Mouse (Mus musculus) embryonic facial prominence, embryonic 13.5 days (tissue): ENCODE measurements around the gene Soga3. TPM values are rescaled to one million over a fixed set of nuclear protein-coding genes. Genes with fewer than 3 reads are reported as not detected.

Experiments
- ATAC-seq: fragments of 200-750 bp; cut with Nextera tagmentation; 2 replicates; pipeline ENCODE4 v1.8.0; 2017; ENCODE audit warnings: low read depth; ENCODE audit not compliant: insufficient number of reproducible peaks, insufficient read depth, low FRiP score, low TSS enrichment
- H3K27ac ChIP-seq: fragments of 300-500 bp; sonication (generic); 2 replicates; pipeline ENCODE4 v1.5.1; 2015; ENCODE audit warnings: moderate library complexity, mild to moderate bottlenecking, inconsistent platforms
- H3K27me3 ChIP-seq: fragments of 300-500 bp; sonication (generic); 2 replicates; pipeline ENCODE4 v1.6.1; 2015; ENCODE audit warnings: mild to moderate bottlenecking, inconsistent platforms
- H3K36me3 ChIP-seq: fragments of 300-500 bp; sonication (generic); 2 replicates; pipeline ENCODE4 v1.6.1; 2015; ENCODE audit warnings: mild to moderate bottlenecking, inconsistent platforms
- H3K4me1 ChIP-seq: fragments of 300-500 bp; sonication (generic); 2 replicates; pipeline ENCODE4 v1.6.1; 2015; ENCODE audit warnings: inconsistent platforms
- H3K4me2 ChIP-seq: fragments of 300-500 bp; sonication (generic); 2 replicates; pipeline ENCODE4 v1.6.1; 2015; ENCODE audit warnings: moderate library complexity, mild to moderate bottlenecking, inconsistent platforms
- H3K4me3 ChIP-seq: fragments of 300-500 bp; sonication (generic); 2 replicates; pipeline ENCODE4 v1.5.1; 2015; ENCODE audit warnings: mild to moderate bottlenecking, inconsistent platforms
- H3K9ac ChIP-seq: fragments of 300-500 bp; sonication (generic); 2 replicates; pipeline ENCODE4 v1.6.1; 2015; ENCODE audit warnings: mild to moderate bottlenecking, inconsistent platforms
- H3K9me3 ChIP-seq: fragments of 300-500 bp; sonication (generic); 2 replicates; pipeline ENCODE4 v1.6.1; 2016; ENCODE audit warnings: inconsistent platforms
- whole genome bisulfite sequencing: fragments of 180-500 bp; shearing (Covaris S2); methylation state at CpG from one replicate; pipeline ENCODE4 v1.1.7; 2015; ENCODE audit warnings: mixed read lengths; 5-methylcytosine and 5-hydroxymethylcytosine counted together
- polyA plus RNA-seq: library from polyadenylated mRNA; unstranded; fragments of >200 nt; fragmentation: Nextera tagmentation; extraction: Ambion mirVana; gene quantifications from 2 replicates; pipeline ENCODE4 v1.2.1, GENCODE M21; 2015

Gene Soga3
- polyA plus RNA-seq, 1 experiment from 2014 or later = 3.8 TPM

- H3K9ac ChIP-seq = no peak within 1 kb of the TSS
- H3K4me2 ChIP-seq = peak within 1 kb of the TSS; percentile 12; the same call in 1 of the 2 replicates
- peak; percentile 80; the same call in 1 of the 2 replicates for ATAC-seq
- 0 out of 2 replicates have a peak, but pooled peaks cover 7% of the 10 kb centered on the region for H3K4me1 ChIP-seq
- no peaks in the 10 kb centered on the region for H3K36me3 ChIP-seq
- no peak within 1 kb of the TSS for H3K27ac ChIP-seq
- H3K9me3 ChIP-seq = no peaks in the 10 kb centered on the region
- no peak within 1 kb of the TSS for H3K4me3 ChIP-seq
- no peaks in the 10 kb centered on the region for H3K27me3 ChIP-seq
- WGBS = 13% methylated on average over 4 of the region's 4 CpGs
Observed at GRCm38 (mm10) chr10:29211453-29211852, 67.8 kb downstream of the Soga3 start, which contains the start of gene 9330159F19Rik. Gene 9330159F19Rik, plus strand, starts transcription at chr10:29211606.

DNA sequence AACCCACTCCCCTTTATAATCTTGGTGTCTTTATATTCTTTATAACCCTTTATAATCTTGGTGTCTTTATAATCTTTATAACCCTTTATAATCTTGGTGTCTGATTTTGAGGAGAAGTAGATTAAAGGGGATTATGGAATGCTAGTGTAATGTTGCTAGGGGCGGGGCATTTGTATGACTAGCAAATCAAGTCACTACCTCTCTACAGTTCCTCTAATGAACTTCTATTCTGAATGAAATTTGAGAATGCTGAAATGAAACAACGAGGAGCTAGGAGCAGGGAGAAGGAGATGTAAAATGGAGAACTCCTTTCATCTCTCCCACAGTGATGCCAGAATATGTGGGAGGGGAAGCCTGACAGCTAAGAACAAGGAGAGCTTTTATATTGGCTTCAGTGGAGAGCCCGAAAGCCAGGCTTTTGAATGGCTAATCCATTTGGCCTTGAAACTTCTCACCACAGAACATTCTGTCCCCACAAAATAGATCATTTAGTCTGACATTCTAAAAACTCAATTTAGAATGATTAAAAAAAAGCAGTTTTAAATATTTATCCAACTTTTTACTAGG lies 70.0 kb downstream of the Soga3 start:
- 0 out of 2 replicates have a peak, but pooled peaks cover 7% of the 10 kb centered on the region for H3K4me1 ChIP-seq
- H3K4me2 ChIP-seq = no peak overlapping the region
- no peaks in the 10 kb centered on the region for H3K27me3 ChIP-seq
- 45% methylated on average over 3 of the region's 3 CpGs for WGBS
- no peak overlapping the region for H3K27ac ChIP-seq
- H3K36me3 ChIP-seq = no peaks in the 10 kb centered on the region
- no peak overlapping the region for H3K4me3 ChIP-seq
- no peak for ATAC-seq
- no peak overlapping the region for H3K9ac ChIP-seq
- no peaks in the 10 kb centered on the region for H3K9me3 ChIP-seq

DNA sequence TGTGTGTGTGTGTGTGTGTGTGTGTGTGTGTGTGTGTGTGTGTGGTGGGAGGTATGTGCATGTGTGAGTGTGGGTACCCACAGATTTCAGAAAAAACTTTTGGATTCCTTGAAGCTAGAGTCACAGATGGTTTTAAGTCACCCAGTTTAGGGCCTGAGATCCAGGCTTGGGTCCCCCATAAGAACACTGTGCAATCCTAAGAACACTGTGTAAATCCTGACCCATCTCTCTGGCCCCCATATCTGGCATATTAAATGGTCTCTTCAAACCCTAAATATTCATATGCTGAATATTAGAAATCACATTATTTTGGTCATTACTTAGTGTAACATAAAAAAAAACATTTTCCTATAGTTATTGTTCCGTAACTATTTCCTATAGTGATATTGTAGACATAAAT lies 73.3 kb downstream of the Soga3 start:
- WGBS = 94% methylated on average over 1 of the region's 1 CpGs
- H3K9me3 ChIP-seq = no peaks in the 10 kb centered on the region
- H3K27me3 ChIP-seq = no peaks in the 10 kb centered on the region
- no peak overlapping the region for H3K4me2 ChIP-seq
- ATAC-seq = no peak
- H3K4me3 ChIP-seq = no peak overlapping the region
- H3K27ac ChIP-seq = no peak overlapping the region
- H3K36me3 ChIP-seq = no peaks in the 10 kb centered on the region
- 0 out of 2 replicates have a peak, but pooled peaks cover under 1% of the 10 kb centered on the region for H3K4me1 ChIP-seq
- no peak overlapping the region for H3K9ac ChIP-seq

DNA sequence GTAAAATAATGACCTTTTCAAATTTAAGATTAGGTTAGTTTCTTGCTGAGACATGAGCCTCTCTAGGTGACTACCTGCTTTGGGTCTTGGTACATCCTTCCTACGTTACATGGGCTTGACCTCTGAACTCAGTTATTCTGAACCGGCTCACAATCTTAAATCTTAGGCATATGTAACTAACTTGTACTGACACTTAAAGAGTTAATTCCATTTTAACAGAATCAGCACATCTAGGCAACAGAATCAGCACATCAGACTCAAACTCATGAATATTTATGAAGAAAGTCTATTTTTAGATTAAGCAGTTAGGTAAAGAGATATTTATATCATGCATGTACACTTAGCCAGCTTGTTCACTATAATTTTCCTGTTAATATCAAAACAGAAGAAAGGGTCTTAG lies 73.8 kb downstream of the Soga3 start:
- Histone ChIP-seq H3K4me2 (no peak overlapping the region), H3K27ac (no peak overlapping the region), H3K4me3 (no peak overlapping the region), H3K4me1 (no peaks in the 10 kb centered on the region), H3K27me3 (no peaks in the 10 kb centered on the region), H3K9ac (no peak overlapping the region), H3K9me3 (no peaks in the 10 kb centered on the region), H3K36me3 (no peaks in the 10 kb centered on the region)
- 60% methylated on average over 2 of the region's 2 CpGs for WGBS
- ATAC-seq = no peak

- no peak overlapping the region for H3K4me3 ChIP-seq
- WGBS = 74% methylated on average over 4 of the region's 4 CpGs
Observed at GRCm38 (mm10) chr10:29225329-29225728, 81.7 kb downstream of the Soga3 start.

GRCm38 (mm10) chr10:29231208-29231607 lies 87.6 kb downstream of the Soga3 start:
- Histone ChIP-seq H3K36me3 (no peaks in the 10 kb centered on the region; the same call in 1 of the 2 replicates), H3K9ac (no peak overlapping the region), H3K4me1 (no peaks in the 10 kb centered on the region), H3K4me3 (no peak overlapping the region), H3K9me3 (no peaks in the 10 kb centered on the region), H3K27ac (no peak overlapping the region), H3K27me3 (no peaks in the 10 kb centered on the region), H3K4me2 (no peak overlapping the region)
- no peak for ATAC-seq
- WGBS = 86% methylated on average over 2 of the region's 2 CpGs

More at GRCm38 (mm10) chr10:29225329-29225728, 81.7 kb downstream of the Soga3 start:
- H3K9me3 ChIP-seq = no peaks in the 10 kb centered on the region
- no peaks in the 10 kb centered on the region for H3K27me3 ChIP-seq
- no peaks in the 10 kb centered on the region for H3K4me1 ChIP-seq
- H3K27ac ChIP-seq = no peak overlapping the region
- H3K36me3 ChIP-seq = no peaks in the 10 kb centered on the region; the same call in 1 of the 2 replicates
- ATAC-seq = no peak
- H3K4me2 ChIP-seq = no peak overlapping the region
- no peak overlapping the region for H3K9ac ChIP-seq

Other genes starting within 250 kb of the Soga3 start
- gene 2310057J18Rik, start 157.5 kb upstream of the Soga3 start, polyA plus RNA-seq = not detected in 2 replicates
- 0.98 and 2.1 TPM in 2 replicates for gene Gm49353, start 55.1 kb downstream of the Soga3 start, polyA plus RNA-seq
- gene 9330159F19Rik, start 67.8 kb downstream of the Soga3 start, polyA plus RNA-seq = 0.89 and 1.1 TPM in 2 replicates
- 20.6 and 22.4 TPM in 2 replicates for gene Echdc1, start 169.3 kb downstream of the Soga3 start, polyA plus RNA-seq
- gene Rnf146, start 218.6 kb downstream of the Soga3 start, polyA plus RNA-seq = 53.3 and 60.3 TPM in 2 replicates